Mouse (Mus musculus): Measurements from ENCODE around the gene Dlk2.

Dlk2 gene

GRCm38 (mm10) chr17:46297364-46298219 is at the start of gene Dlk2:
Dlk2 (plus strand) TSS chr17:46297421.
- DNase-seq: peak; percentile 62

GRCm38 (mm10) chr17:46247512-46248188 is 49.6 kb upstream of the Dlk2 start, which contains the start of the genes Polr1c and Yipf3:
Polr1c (minus strand) TSS chr17:46248054.
Yipf3 (plus strand) TSS chr17:46248080.
- DNase-seq: peak; percentile 95

GRCm38 (mm10) chr17:46248189-46248522 is 49.1 kb upstream of the Dlk2 start:
- DNase-seq: no peak

GRCm38 (mm10) chr17:46251174-46251573 is 46.0 kb upstream of the Dlk2 start:
- no peak for DNase-seq

- DNase-seq: no peak
Observed at GRCm38 (mm10) chr17:46252571-46253451, 44.4 kb upstream of the Dlk2 start.

GRCm38 (mm10) chr17:46253452-46254084 is 43.7 kb upstream of the Dlk2 start, which contains the start of gene Lrrc73:
Lrrc73 (plus strand) TSS chr17:46253531.
- DNase-seq: peak; percentile 92

GRCm38 (mm10) chr17:46254106-46254505 is 43.1 kb upstream of the Dlk2 start:
- DNase-seq: no peak

- DNase-seq: no peak
Observed at GRCm38 (mm10) chr17:46255147-46255546, 42.1 kb upstream of the Dlk2 start.

- DNase-seq: no peak
Observed at GRCm38 (mm10) chr17:46258279-46259053, 38.8 kb upstream of the Dlk2 start.

- DNase-seq: no peak
Observed at GRCm38 (mm10) chr17:46259675-46260074, 37.5 kb upstream of the Dlk2 start.

- DNase-seq: no peak
Observed at GRCm38 (mm10) chr17:46262201-46262694, 35.0 kb upstream of the Dlk2 start.

GRCm38 (mm10) chr17:46265502-46265901 is 31.7 kb upstream of the Dlk2 start:
- no peak for DNase-seq

- peak; percentile 85 for DNase-seq
Observed at GRCm38 (mm10) chr17:46265918-46266618, 31.2 kb upstream of the Dlk2 start.

- no peak for DNase-seq
Observed at GRCm38 (mm10) chr17:46266986-46267385, 30.2 kb upstream of the Dlk2 start.

- DNase-seq: no peak
Observed at GRCm38 (mm10) chr17:46267511-46267910, 29.7 kb upstream of the Dlk2 start.

- DNase-seq: no peak
Observed at GRCm38 (mm10) chr17:46268026-46268720, 29.0 kb upstream of the Dlk2 start.

- DNase-seq: no peak
Observed at GRCm38 (mm10) chr17:46269771-46270534, 27.3 kb upstream of the Dlk2 start.

- DNase-seq: peak; percentile 85
Observed at GRCm38 (mm10) chr17:46272058-46272457, 25.2 kb upstream of the Dlk2 start.

GRCm38 (mm10) chr17:46272675-46273074 is 24.5 kb upstream of the Dlk2 start:
- no peak for DNase-seq
